Mouse (Mus musculus) cerebellum, postnatal 25 days (tissue): ENCODE measurements at regions not wholly inside any gene's neighbourhood (a gene's known extent, or its start where the extent isn't known, plus 50 kb on each side); places are given as distances from the start of the nearest gene placed in this dataset.

Source experiments
- DNase-seq, 2 experiments: peaks; one replicate each; pipeline ENCODE4 v3.0.0; 2021; ENCODE audit warnings: mixed read lengths in 2 of 2

- DNase-seq, result no peak
Measured at GRCm38 (mm10) chr12:86830247-86830585, 54.4 kb downstream of the Irf2bpl start.

- peak in 1 of 2 experiments; percentile 18 for DNase-seq
Measured at GRCm38 (mm10) chr12:86829581-86830246, 54.9 kb downstream of the Irf2bpl start.

GRCm38 (mm10) chr12:86827241-86827606 is 57.4 kb downstream of the Irf2bpl start:
- DNase-seq, result no peak

- peak; percentile 63 to 71 for DNase-seq
Measured at GRCm38 (mm10) chr12:86826420-86827240, 58.0 kb downstream of the Irf2bpl start.

GRCm38 (mm10) chr12:86825584-86826419 is 58.8 kb downstream of the Irf2bpl start:
- peak in 1 of 2 experiments; percentile 55 for DNase-seq

GRCm38 (mm10) chr12:86824860-86825583 is 59.6 kb downstream of the Irf2bpl start:
- peak; percentile 58 to 72 for DNase-seq

- peak; percentile 82 to 84 for DNase-seq
Measured at GRCm38 (mm10) chr12:86823855-86824589, 60.6 kb downstream of the Irf2bpl start.

- peak in 1 of 2 experiments; percentile 53 for DNase-seq
Measured at GRCm38 (mm10) chr12:86823488-86823854, 61.1 kb downstream of the Irf2bpl start.

- DNase-seq, result no peak
Measured at GRCm38 (mm10) chr12:86821183-86821582, 63.4 kb downstream of the Irf2bpl start.

- peak in 1 of 2 experiments; percentile 10 for DNase-seq
Measured at GRCm38 (mm10) chr12:86819568-86819967, 65.0 kb downstream of the Irf2bpl start.

- DNase-seq, result peak in 1 of 2 experiments; percentile 10
Measured at GRCm38 (mm10) chr12:86819163-86819562, 65.4 kb downstream of the Irf2bpl start.

GRCm38 (mm10) chr12:86818201-86818600 is 66.4 kb downstream of the Irf2bpl start:
- DNase-seq, result peak; percentile 44 to 45

GRCm38 (mm10) chr12:86816702-86817610 is 67.6 kb downstream of the Irf2bpl start:
- DNase-seq, result peak; percentile 97 to 98

- DNase-seq, result peak in 1 of 2 experiments; percentile 57
Measured at GRCm38 (mm10) chr12:86816171-86816701, 68.4 kb downstream of the Irf2bpl start.

- DNase-seq, result no peak
Measured at GRCm38 (mm10) chr12:86814740-86815139, 69.9 kb downstream of the Irf2bpl start.
